Mouse (Mus musculus) left cerebral cortex, adult 9 months (tissue): ENCODE data around the gene Kif26b.

Experiments
- DNase-seq, 2 experiments: peaks; one replicate each; pipeline ENCODE4 v3.0.0; 2022; ENCODE audit warnings: low spot score in 2 of 2

The Kif26b gene

GRCm38 (mm10) chr1:178840311-178840710 lies 311.4 kb downstream of the Kif26b start:
- no peak for DNase-seq

- no peak for DNase-seq
Measured at GRCm38 (mm10) chr1:178844839-178845238, 315.9 kb downstream of the Kif26b start.

- no peak for DNase-seq
Measured at GRCm38 (mm10) chr1:178847569-178847968, 318.6 kb downstream of the Kif26b start.

- DNase-seq: no peak
Measured at GRCm38 (mm10) chr1:178848380-178849106, 319.6 kb downstream of the Kif26b start.

- DNase-seq: no peak
Measured at GRCm38 (mm10) chr1:178850569-178850968, 321.6 kb downstream of the Kif26b start.

- no peak for DNase-seq
Measured at GRCm38 (mm10) chr1:178854936-178855335, 326.0 kb downstream of the Kif26b start.

- DNase-seq: no peak
Measured at GRCm38 (mm10) chr1:178855974-178856373, 327.0 kb downstream of the Kif26b start.

- DNase-seq: no peak
Measured at GRCm38 (mm10) chr1:178860671-178861391, 331.9 kb downstream of the Kif26b start.

- no peak for DNase-seq
Measured at GRCm38 (mm10) chr1:178861392-178861762, 332.5 kb downstream of the Kif26b start.

- DNase-seq: no peak
Measured at GRCm38 (mm10) chr1:178863756-178864155, 334.8 kb downstream of the Kif26b start.

- no peak for DNase-seq
Measured at GRCm38 (mm10) chr1:178864297-178864696, 335.4 kb downstream of the Kif26b start.

- DNase-seq: no peak
Measured at GRCm38 (mm10) chr1:178866757-178867156, 337.8 kb downstream of the Kif26b start.

- DNase-seq: no peak
Measured at GRCm38 (mm10) chr1:178871055-178871454, 342.1 kb downstream of the Kif26b start.

- no peak for DNase-seq
Measured at GRCm38 (mm10) chr1:178876926-178877325, 348.0 kb downstream of the Kif26b start.

- no peak for DNase-seq
Measured at GRCm38 (mm10) chr1:178878676-178879075, 349.8 kb downstream of the Kif26b start.

GRCm38 (mm10) chr1:178880905-178881304 lies 352.0 kb downstream of the Kif26b start:
- DNase-seq: no peak

GRCm38 (mm10) chr1:178886671-178887070 lies 357.7 kb downstream of the Kif26b start:
- DNase-seq: no peak

- no peak for DNase-seq
Measured at GRCm38 (mm10) chr1:178892376-178892775, 363.5 kb downstream of the Kif26b start.

- no peak for DNase-seq
Measured at GRCm38 (mm10) chr1:178893229-178894080, 364.5 kb downstream of the Kif26b start.

GRCm38 (mm10) chr1:178894081-178894401 lies 365.1 kb downstream of the Kif26b start:
- DNase-seq: no peak

GRCm38 (mm10) chr1:178895674-178896073 lies 366.7 kb downstream of the Kif26b start:
- DNase-seq: no peak

GRCm38 (mm10) chr1:178910951-178911350 lies 382.0 kb downstream of the Kif26b start:
- no peak for DNase-seq
